21 mouse cellular contexts compared by ENCODE assay signal in genomic region chr9:65982841-65983240, GRCm38 (mm10).
"Had no signal": no experiment of that assay in that cellular context is flagged by ENCODE, and none has a peak within 500 bp of the region (broad histone marks: within the 10 kb centered on the region; RNA-seq: fewer than 3 reads in every experiment).

No protein-coding gene starts in this region.

- H3K4me1 ChIP-seq: liver, embryonic 12.5 days; liver, embryonic 15.5 days; midbrain, embryonic 13.5 days; stomach, embryonic 15.5 days had no signal

- H3K9me3 ChIP-seq: limb, embryonic 10.5 days; limb, embryonic 13.5 days; liver, embryonic 12.5 days; liver, embryonic 15.5 days; megakaryocyte, embryonic 14.5 days; midbrain, embryonic 10.5 days; midbrain, embryonic 13.5 days; stomach, embryonic 15.5 days had no signal

- H3K4me3 ChIP-seq: layer of hippocampus, adult 2 months; limb, embryonic 10.5 days; limb, embryonic 13.5 days; liver, embryonic 12.5 days; liver, embryonic 15.5 days; megakaryocyte, embryonic 14.5 days; midbrain, embryonic 10.5 days; midbrain, embryonic 13.5 days; stomach, embryonic 15.5 days had no signal

- H3K27ac ChIP-seq: kidney, postnatal 0 days; layer of hippocampus, adult 2 months; limb, embryonic 10.5 days; limb, embryonic 13.5 days; liver, embryonic 12.5 days; liver, embryonic 15.5 days; midbrain, embryonic 10.5 days; midbrain, embryonic 13.5 days; stomach, embryonic 15.5 days had no signal

- H3K27me3 ChIP-seq: limb, embryonic 13.5 days; liver, embryonic 12.5 days; liver, embryonic 15.5 days; megakaryocyte, embryonic 14.5 days; midbrain, embryonic 13.5 days; stomach, embryonic 15.5 days had no signal

- H3K36me3 ChIP-seq: limb, embryonic 10.5 days; limb, embryonic 13.5 days; liver, embryonic 15.5 days; midbrain, embryonic 10.5 days; midbrain, embryonic 13.5 days; stomach, embryonic 15.5 days had no signal

- H3K9ac ChIP-seq: limb, embryonic 13.5 days; liver, embryonic 12.5 days; liver, embryonic 15.5 days; midbrain, embryonic 13.5 days; stomach, embryonic 15.5 days had no signal

- H3K4me2 ChIP-seq: limb, embryonic 13.5 days; liver, embryonic 12.5 days; liver, embryonic 15.5 days; midbrain, embryonic 13.5 days; stomach, embryonic 15.5 days had no signal

- ATAC-seq: liver, embryonic 12.5 days; midbrain, embryonic 13.5 days; midbrain, embryonic 16.5 days had no signal

- DNase-seq: kidney, adult 2 months; kidney, postnatal 25 days; layer of hippocampus, adult 9-11 months; liver; lung, adult 2 months; right cerebral cortex, adult 18-20 months; right cerebral cortex, postnatal 25 days; spleen, adult 18-20 months; thymus, adult 18-20 months; thymus, postnatal 36 days had no signal
